Mouse (Mus musculus): ENCODE results near the gene Adamtsl1. TPM values are rescaled to one million over a fixed set of nuclear protein-coding genes. Genes with fewer than 3 reads are reported as not detected.

Adamtsl1 gene
- polyA plus RNA-seq, 1 experiment from 2014 or later, result 4.9 TPM

- Histone ChIP-seq H3K4me1 (ENCODE audit: control insufficient read depth, insufficient read depth, low read length) (no peaks in the 10 kb centered on the region), H3K9ac (ENCODE audit: low read length) (no peak overlapping the region), H3K4me2 (no peak overlapping the region), H3K9me3 (ENCODE audit: control insufficient read depth, low read length) (no peaks in the 10 kb centered on the region), H3K4me3 (ENCODE audit: low read depth, low read length) (no peak overlapping the region), H3K27me3 (ENCODE audit: control insufficient read depth, insufficient read depth, low read length) (no peaks in the 10 kb centered on the region), H3K36me3 (ENCODE audit: control insufficient read depth, insufficient read depth, low read length) (no peaks in the 10 kb centered on the region), H3K27ac (ENCODE audit: low read depth, low read length) (no peak overlapping the region)
- ATAC-seq (ENCODE audit: low FRiP score), result no peak
- WGBS, result 89% methylated on average over 4 of the region's 4 CpGs
- peak; percentile 69 for DNase-seq (ENCODE audit: low spot score, missing footprints)
Observed at GRCm38 (mm10) chr4:86349341-86349740, 835.4 kb downstream of the Adamtsl1 start.

- no peaks in the 10 kb centered on the region for H3K36me3 ChIP-seq (ENCODE audit: control insufficient read depth, insufficient read depth, low read length)
- 83% methylated on average over 4 of the region's 4 CpGs for WGBS
- H3K4me3 ChIP-seq (ENCODE audit: low read depth, low read length), result no peak overlapping the region
- H3K9me3 ChIP-seq (ENCODE audit: control insufficient read depth, low read length), result no peaks in the 10 kb centered on the region
- H3K27ac ChIP-seq (ENCODE audit: low read depth, low read length), result no peak overlapping the region
- DNase-seq (ENCODE audit: low spot score, missing footprints) (peak; percentile 39), ATAC-seq (ENCODE audit: low FRiP score) (no peak)
- H3K27me3 ChIP-seq (ENCODE audit: control insufficient read depth, insufficient read depth, low read length), result no peaks in the 10 kb centered on the region
- H3K4me1 ChIP-seq (ENCODE audit: control insufficient read depth, insufficient read depth, low read length), result no peaks in the 10 kb centered on the region
- H3K9ac ChIP-seq (ENCODE audit: low read length), result no peak overlapping the region
- H3K4me2 ChIP-seq, result no peak overlapping the region
Observed at GRCm38 (mm10) chr4:86352121-86352520, 838.1 kb downstream of the Adamtsl1 start.

GRCm38 (mm10) chr4:86353550-86353949, 839.6 kb downstream of the Adamtsl1 start:
- H3K9me3 ChIP-seq (ENCODE audit: control insufficient read depth, low read length), result no peaks in the 10 kb centered on the region
- H3K27ac ChIP-seq (ENCODE audit: low read depth, low read length), result no peak overlapping the region
- H3K9ac ChIP-seq (ENCODE audit: low read length), result no peak overlapping the region
- H3K36me3 ChIP-seq (ENCODE audit: control insufficient read depth, insufficient read depth, low read length), result no peaks in the 10 kb centered on the region
- H3K4me2 ChIP-seq, result no peak overlapping the region
- WGBS, result 87% methylated on average over 4 of the region's 4 CpGs
- ATAC-seq (ENCODE audit: low FRiP score) (no peak), DNase-seq (ENCODE audit: low spot score, missing footprints) (peak; percentile 53)
- no peak overlapping the region for H3K4me3 ChIP-seq (ENCODE audit: low read depth, low read length)
- H3K27me3 ChIP-seq (ENCODE audit: control insufficient read depth, insufficient read depth, low read length), result no peaks in the 10 kb centered on the region
- H3K4me1 ChIP-seq (ENCODE audit: control insufficient read depth, insufficient read depth, low read length), result no peaks in the 10 kb centered on the region

GRCm38 (mm10) chr4:86359398-86359797, 845.4 kb downstream of the Adamtsl1 start:
- Histone ChIP-seq H3K27ac (ENCODE audit: low read depth, low read length) (no peak overlapping the region), H3K4me3 (ENCODE audit: low read depth, low read length) (no peak overlapping the region), H3K9ac (ENCODE audit: low read length) (no peak overlapping the region), H3K36me3 (ENCODE audit: control insufficient read depth, insufficient read depth, low read length) (no peaks in the 10 kb centered on the region), H3K4me1 (ENCODE audit: control insufficient read depth, insufficient read depth, low read length) (no peaks in the 10 kb centered on the region), H3K4me2 (no peak overlapping the region), H3K27me3 (ENCODE audit: control insufficient read depth, insufficient read depth, low read length) (no peaks in the 10 kb centered on the region), H3K9me3 (ENCODE audit: control insufficient read depth, low read length) (no peaks in the 10 kb centered on the region)
- ATAC-seq (ENCODE audit: low FRiP score), result no peak
- WGBS, result 88% methylated on average over 5 of the region's 5 CpGs
- no peak for DNase-seq (ENCODE audit: low spot score, missing footprints)

GRCm38 (mm10) chr4:86369055-86369454, 855.1 kb downstream of the Adamtsl1 start:
- no peaks in the 10 kb centered on the region for H3K27me3 ChIP-seq (ENCODE audit: control insufficient read depth, insufficient read depth, low read length)
- WGBS, result 86% methylated on average over 8 of the region's 8 CpGs
- no peak overlapping the region for H3K4me2 ChIP-seq
- H3K9ac ChIP-seq (ENCODE audit: low read length), result no peak overlapping the region
- H3K4me3 ChIP-seq (ENCODE audit: low read depth, low read length), result no peak overlapping the region
- H3K36me3 ChIP-seq (ENCODE audit: control insufficient read depth, insufficient read depth, low read length), result no peaks in the 10 kb centered on the region
- no peaks in the 10 kb centered on the region for H3K9me3 ChIP-seq (ENCODE audit: control insufficient read depth, low read length)
- DNase-seq (ENCODE audit: low spot score, missing footprints) (peak; percentile 82), ATAC-seq (ENCODE audit: low FRiP score) (no peak)
- no peak overlapping the region for H3K27ac ChIP-seq (ENCODE audit: low read depth, low read length)
- H3K4me1 ChIP-seq (ENCODE audit: control insufficient read depth, insufficient read depth, low read length), result no peaks in the 10 kb centered on the region

- no peaks in the 10 kb centered on the region for H3K4me1 ChIP-seq (ENCODE audit: control insufficient read depth, insufficient read depth, low read length)
- WGBS, result 77% methylated on average over 2 of the region's 2 CpGs
- no peak overlapping the region for H3K9ac ChIP-seq (ENCODE audit: low read length)
- H3K9me3 ChIP-seq (ENCODE audit: control insufficient read depth, low read length), result no peaks in the 10 kb centered on the region
- H3K27me3 ChIP-seq (ENCODE audit: control insufficient read depth, insufficient read depth, low read length), result no peaks in the 10 kb centered on the region
- ATAC-seq (ENCODE audit: low FRiP score) (no peak), DNase-seq (ENCODE audit: low spot score, missing footprints) (peak; percentile 72)
- no peaks in the 10 kb centered on the region for H3K36me3 ChIP-seq (ENCODE audit: control insufficient read depth, insufficient read depth, low read length)
- H3K27ac ChIP-seq (ENCODE audit: low read depth, low read length), result no peak overlapping the region
- H3K4me3 ChIP-seq (ENCODE audit: low read depth, low read length), result no peak overlapping the region
- no peak overlapping the region for H3K4me2 ChIP-seq
Observed at GRCm38 (mm10) chr4:86373166-86373565, 859.2 kb downstream of the Adamtsl1 start.

- H3K4me1 ChIP-seq (ENCODE audit: control insufficient read depth, insufficient read depth, low read length), result no peaks in the 10 kb centered on the region; the same call in 1 of the 2 replicates
- DNase-seq (ENCODE audit: low spot score, missing footprints), result no peak
- no peaks in the 10 kb centered on the region for H3K36me3 ChIP-seq (ENCODE audit: control insufficient read depth, insufficient read depth, low read length)
- no peaks in the 10 kb centered on the region for H3K27me3 ChIP-seq (ENCODE audit: control insufficient read depth, insufficient read depth, low read length)
- no peak overlapping the region for H3K4me3 ChIP-seq (ENCODE audit: low read depth, low read length)
- H3K9ac ChIP-seq (ENCODE audit: low read length), result no peak overlapping the region
- no peak overlapping the region for H3K27ac ChIP-seq (ENCODE audit: low read depth, low read length)
- WGBS, result 88% methylated on average over 2 of the region's 2 CpGs
- no peak for ATAC-seq (ENCODE audit: low FRiP score)
- no peak overlapping the region for H3K4me2 ChIP-seq
- no peaks in the 10 kb centered on the region for H3K9me3 ChIP-seq (ENCODE audit: control insufficient read depth, low read length)
Observed at GRCm38 (mm10) chr4:86383124-86383523, 869.2 kb downstream of the Adamtsl1 start.

GRCm38 (mm10) chr4:86385121-86385520, 871.1 kb downstream of the Adamtsl1 start:
- Histone ChIP-seq H3K36me3 (ENCODE audit: control insufficient read depth, insufficient read depth, low read length) (no peaks in the 10 kb centered on the region), H3K27ac (ENCODE audit: low read depth, low read length) (no peak overlapping the region), H3K9ac (ENCODE audit: low read length) (no peak overlapping the region), H3K4me1 (ENCODE audit: control insufficient read depth, insufficient read depth, low read length) (no peaks in the 10 kb centered on the region), H3K4me3 (ENCODE audit: low read depth, low read length) (no peak overlapping the region), H3K27me3 (ENCODE audit: control insufficient read depth, insufficient read depth, low read length) (no peaks in the 10 kb centered on the region), H3K4me2 (no peak overlapping the region), H3K9me3 (ENCODE audit: control insufficient read depth, low read length) (no peaks in the 10 kb centered on the region)
- ATAC-seq (ENCODE audit: low FRiP score) (no peak), DNase-seq (ENCODE audit: low spot score, missing footprints) (no peak)
- WGBS, result 91% methylated on average over 6 of the region's 6 CpGs

GRCm38 (mm10) chr4:86388430-86388829, 874.5 kb downstream of the Adamtsl1 start:
- no peak overlapping the region for H3K4me3 ChIP-seq (ENCODE audit: low read depth, low read length)
- H3K9ac ChIP-seq (ENCODE audit: low read length), result no peak overlapping the region
- DNase-seq (ENCODE audit: low spot score, missing footprints) (no peak), ATAC-seq (ENCODE audit: low FRiP score) (no peak)
- H3K4me1 ChIP-seq (ENCODE audit: control insufficient read depth, insufficient read depth, low read length), result no peaks in the 10 kb centered on the region
- no peaks in the 10 kb centered on the region for H3K9me3 ChIP-seq (ENCODE audit: control insufficient read depth, low read length)
- no peak overlapping the region for H3K4me2 ChIP-seq
- H3K27me3 ChIP-seq (ENCODE audit: control insufficient read depth, insufficient read depth, low read length), result no peaks in the 10 kb centered on the region
- H3K27ac ChIP-seq (ENCODE audit: low read depth, low read length), result no peak overlapping the region
- no peaks in the 10 kb centered on the region for H3K36me3 ChIP-seq (ENCODE audit: control insufficient read depth, insufficient read depth, low read length)
- 90% methylated on average over 5 of the region's 5 CpGs for WGBS

- H3K27ac ChIP-seq (ENCODE audit: low read depth, low read length), result no peak overlapping the region
- no peaks in the 10 kb centered on the region for H3K9me3 ChIP-seq (ENCODE audit: control insufficient read depth, low read length)
- WGBS, result 52% methylated on average over 3 of the region's 3 CpGs
- no peaks in the 10 kb centered on the region for H3K36me3 ChIP-seq (ENCODE audit: control insufficient read depth, insufficient read depth, low read length)
- ATAC-seq (ENCODE audit: low FRiP score) (no peak), DNase-seq (ENCODE audit: low spot score, missing footprints) (no peak)
- no peaks in the 10 kb centered on the region for H3K4me1 ChIP-seq (ENCODE audit: control insufficient read depth, insufficient read depth, low read length)
- H3K27me3 ChIP-seq (ENCODE audit: control insufficient read depth, insufficient read depth, low read length), result no peaks in the 10 kb centered on the region
- H3K4me3 ChIP-seq (ENCODE audit: low read depth, low read length), result no peak overlapping the region
- no peak overlapping the region for H3K4me2 ChIP-seq
- no peak overlapping the region for H3K9ac ChIP-seq (ENCODE audit: low read length)
Observed at GRCm38 (mm10) chr4:86391176-86391575, 877.2 kb downstream of the Adamtsl1 start.
